Mouse (Mus musculus) thymus, postnatal 36 days (tissue): ENCODE measurements at regions not wholly inside any gene's neighbourhood (a gene's known extent, or its start where the extent isn't known, plus 50 kb on each side); places are given as distances from the start of the nearest gene placed in this dataset.
A peak's percentile ranks its signal among the peaks of the same experiment; 100 is the strongest.

Experiments
- DNase-seq, 2 experiments: peaks; one replicate each; pipeline ENCODE4 v3.0.0; 2022; ENCODE audit warnings: mixed read lengths in 2 of 2

- no peak for DNase-seq
These were observed 53.5 kb upstream of the Ralgapa2 start for GRCm38 (mm10) chr2:146565693-146566092.

- DNase-seq: no peak
These were observed 56.2 kb upstream of the Ralgapa2 start for GRCm38 (mm10) chr2:146568171-146568842.

GRCm38 (mm10) chr2:146571036-146571435 is 58.9 kb upstream of the Ralgapa2 start:
- DNase-seq: no peak

GRCm38 (mm10) chr2:146571857-146572256 is 59.7 kb upstream of the Ralgapa2 start:
- DNase-seq: no peak

GRCm38 (mm10) chr2:146575610-146576297 is 63.6 kb upstream of the Ralgapa2 start:
- no peak for DNase-seq

- no peak for DNase-seq
These were observed 64.3 kb upstream of the Ralgapa2 start for GRCm38 (mm10) chr2:146576298-146576905.

GRCm38 (mm10) chr2:146577096-146577495 is 65.0 kb upstream of the Ralgapa2 start:
- DNase-seq: no peak

GRCm38 (mm10) chr2:146581220-146581619 is 69.1 kb upstream of the Ralgapa2 start:
- no peak for DNase-seq

GRCm38 (mm10) chr2:146583807-146584388 is 71.8 kb upstream of the Ralgapa2 start:
- no peak for DNase-seq

GRCm38 (mm10) chr2:146586381-146586780 is 74.2 kb upstream of the Ralgapa2 start:
- no peak for DNase-seq

- DNase-seq: no peak
These were observed 74.8 kb upstream of the Ralgapa2 start for GRCm38 (mm10) chr2:146586981-146587380.

GRCm38 (mm10) chr2:146589860-146590259 is 77.7 kb upstream of the Ralgapa2 start:
- no peak for DNase-seq

GRCm38 (mm10) chr2:146593291-146593690 is 81.1 kb upstream of the Ralgapa2 start:
- no peak for DNase-seq

GRCm38 (mm10) chr2:146594212-146594611 is 82.1 kb upstream of the Ralgapa2 start:
- DNase-seq: no peak

GRCm38 (mm10) chr2:146595673-146596072 is 83.5 kb upstream of the Ralgapa2 start:
- DNase-seq: no peak

- no peak for DNase-seq
These were observed 94.0 kb upstream of the Ralgapa2 start for GRCm38 (mm10) chr2:146606170-146606569.

- DNase-seq: no peak
These were observed 98.8 kb upstream of the Ralgapa2 start for GRCm38 (mm10) chr2:146610896-146611295.

- DNase-seq: peak; percentile 35 to 36
These were observed 99.9 kb upstream of the Ralgapa2 start for GRCm38 (mm10) chr2:146611886-146612521.

GRCm38 (mm10) chr2:146612522-146613288 is 100.6 kb upstream of the Ralgapa2 start:
- peak; percentile 13 to 26 for DNase-seq

GRCm38 (mm10) chr2:146621167-146621566 is 109.0 kb upstream of the Ralgapa2 start:
- DNase-seq: no peak

GRCm38 (mm10) chr2:146623052-146623451 is 110.9 kb upstream of the Ralgapa2 start:
- DNase-seq: no peak

GRCm38 (mm10) chr2:146624207-146624606 is 112.1 kb upstream of the Ralgapa2 start:
- no peak for DNase-seq
